12 mouse cellular contexts compared by ENCODE assay signal in the genomic region with DNA sequence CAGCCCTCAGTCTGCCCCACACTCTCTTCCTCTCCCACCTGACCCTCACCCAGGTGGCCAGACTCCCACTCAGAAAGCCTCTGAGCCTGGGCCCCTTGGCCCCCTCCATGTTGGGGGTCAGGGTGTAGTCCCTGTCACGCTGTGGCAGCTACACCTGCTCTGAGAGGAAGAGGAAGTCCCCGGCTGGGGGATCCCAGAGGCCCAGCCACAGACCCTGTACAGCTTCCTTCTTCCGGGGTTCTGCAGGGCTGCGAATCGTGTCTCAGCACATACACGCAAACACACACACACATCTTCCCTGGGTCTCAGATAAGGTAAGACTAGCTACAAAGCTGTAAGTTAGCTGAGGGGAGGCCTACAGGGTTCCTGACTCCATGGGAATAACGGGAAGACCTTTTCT. TPM values are rescaled to one million over a fixed set of nuclear protein-coding genes. Genes with fewer than 3 reads are reported as not detected.
DNase-seq lines count a peak whose midpoint lies in the region; ATAC-seq and TF ChIP-seq lines count a peak whose summit lies in the region.
"Had no signal": no experiment of that assay in that cellular context is flagged by ENCODE, and none has a peak within 500 bp of the region (broad histone marks: within the 10 kb centered on the region; RNA-seq: fewer than 3 reads in every experiment).

Ccdc88b (minus strand) TSS at position 181 of the 400 bp plus-strand sequence.

- TF ChIP-seq RAD21 in MEL (IDR thresholded peaks at IDR 0.05; ENCODE audit: low read depth, low read length), result no peak

- H3K9me3 ChIP-seq in intestine, postnatal 0 days (ENCODE audit: control insufficient read depth), result no peaks in the 10 kb centered on the region
- no peaks in the 10 kb centered on the region for H3K9me3 ChIP-seq in intestine, embryonic 15.5 days
- no peaks in the 10 kb centered on the region for H3K9me3 ChIP-seq in MEL (replicated peaks; ENCODE audit: insufficient read depth, low read length)

- WGBS in intestine, postnatal 0 days, result 61% methylated on average over 7 of the region's 7 CpGs
- 71% methylated on average over 7 of the region's 7 CpGs for WGBS in intestine, embryonic 15.5 days
- 57% methylated on average over 7 of the region's 7 CpGs for WGBS in lung, adult 2 months

- 0 out of 2 replicates have a peak, but pooled peaks cover 4% of the 10 kb centered on the region for H3K27me3 ChIP-seq in intestine, postnatal 0 days (replicated peaks; ENCODE audit: control insufficient read depth, insufficient read depth, low read length)
- peaks cover 3% of the 10 kb centered on the region for H3K27me3 ChIP-seq in intestine, embryonic 15.5 days (replicated peaks)
- H3K27me3 ChIP-seq in MEL (ENCODE audit: control insufficient read depth in 1 of 2, insufficient read depth in 2 of 2, low read length in 2 of 2), result no peaks in the 10 kb centered on the region
- H3K27me3 ChIP-seq: Patski had no signal

- no peaks in the 10 kb centered on the region for H3K36me3 ChIP-seq in intestine, postnatal 0 days (ENCODE audit: control insufficient read depth, insufficient read depth)
- H3K36me3 ChIP-seq in intestine, embryonic 15.5 days, result no peaks in the 10 kb centered on the region
- H3K36me3 ChIP-seq in MEL (ENCODE audit: control insufficient read depth in 1 of 2, insufficient read depth in 2 of 2, low read length in 2 of 2), result peaks cover 2 to 11% of the 10 kb centered on the region in 2 experiments; a peak in 2 of 4 replicates

- DNase-seq in MEL (ENCODE audit: low read depth, low spot score) (peak; percentile 90), adipocyte (ENCODE audit: low spot score) (no peak)
- DNase-seq in lung, adult 2 months, result no peak
- DNase-seq in spleen, postnatal 14 days (ENCODE audit: low spot score in 2 of 2), result peak; percentile 63 to 69
- DNase-seq in cerebellum, adult 18-20 months, result no peak
- DNase-seq in ovary, postnatal 10 days (ENCODE audit: low spot score), result no peak
- DNase-seq: embryo, embryonic 11 days; retina, postnatal 1 day had no signal

- H3K4me3 ChIP-seq in intestine, postnatal 0 days (ENCODE audit: low read depth, low read length), result no peak within 1 kb of the TSS
- H3K4me3 ChIP-seq in intestine, embryonic 15.5 days (replicated peaks), result no peak within 1 kb of the TSS
- peak within 1 kb of the TSS; percentile 42 to 50 for H3K4me3 ChIP-seq in MEL (ENCODE audit: control insufficient read depth in 1 of 2, insufficient read depth in 1 of 2, low read depth in 2 of 2, low read length in 2 of 2)
- H3K4me3 ChIP-seq in lung, adult 2 months (replicated peaks; ENCODE audit: extremely low read depth, low read depth, low read length), result peak within 1 kb of the TSS; percentile 50
- H3K4me3 ChIP-seq: heart, adult 2 months had no signal

- H3K4me1 ChIP-seq in intestine, postnatal 0 days (replicated peaks; ENCODE audit: control insufficient read depth, insufficient read depth, low read length), result peaks cover 8% of the 10 kb centered on the region
- peaks cover 15% of the 10 kb centered on the region for H3K4me1 ChIP-seq in intestine, embryonic 15.5 days (replicated peaks)
- H3K4me1 ChIP-seq in MEL (ENCODE audit: control insufficient read depth in 1 of 2, insufficient read depth in 2 of 2, low read length in 2 of 2), result peaks cover 7 to 8% of the 10 kb centered on the region in 2 experiments; a peak in 3 of 4 replicates
- H3K4me1 ChIP-seq in lung, adult 2 months (ENCODE audit: control insufficient read depth, insufficient read depth, low read length), result peaks cover 2% of the 10 kb centered on the region; the same call in 1 of the 2 replicates

- H3K9ac ChIP-seq in intestine, postnatal 0 days (ENCODE audit: low read depth, low read length), result no peak within 1 kb of the TSS
- no peak within 1 kb of the TSS for H3K9ac ChIP-seq in intestine, embryonic 15.5 days
- H3K9ac ChIP-seq in MEL (ENCODE audit: control insufficient read depth, low read depth, low read length, poor library complexity, severe bottlenecking), result peak within 1 kb of the TSS; percentile 58

- 0 out of 2 replicates have a peak within 1 kb of the TSS, but pooled peaks have one; percentile 6 for H3K4me2 ChIP-seq in intestine, postnatal 0 days (replicated peaks; ENCODE audit: low read depth)
- H3K4me2 ChIP-seq in intestine, embryonic 15.5 days (replicated peaks), result no peak within 1 kb of the TSS

- TF ChIP-seq CTCF in intestine, postnatal 0 days (IDR thresholded peaks at IDR 0.05; ENCODE audit: low read depth), result no peak
- no peak for TF ChIP-seq CTCF in MEL (IDR thresholded peaks at IDR 0.05 in 2 of 3, conservative IDR thresholded peaks at IDR 0.05 in 1 of 3; ENCODE audit: control insufficient read depth in 1 of 3, insufficient read depth in 1 of 3, low read depth in 2 of 3, low read length in 3 of 3, poor library complexity in 1 of 3, severe bottlenecking in 1 of 3)
- TF ChIP-seq CTCF in lung, adult 2 months (IDR thresholded peaks at IDR 0.05; ENCODE audit: insufficient read depth, low read length), result no peak

- H3K79me2 ChIP-seq in MEL (ENCODE audit: control insufficient read depth, insufficient read depth, low read length, poor library complexity), result peaks cover 9% of the 10 kb centered on the region

- no peak within 1 kb of the TSS; the same call in 1 of the 2 replicates for H3K27ac ChIP-seq in intestine, postnatal 0 days (ENCODE audit: low read depth, low read length)
- no peak within 1 kb of the TSS for H3K27ac ChIP-seq in intestine, embryonic 15.5 days
- H3K27ac ChIP-seq in MEL (ENCODE audit: control insufficient read depth, low read depth, low read length), result peak within 1 kb of the TSS; percentile 58
- H3K27ac ChIP-seq: heart, adult 2 months had no signal

- no peak for ATAC-seq in intestine, postnatal 0 days
- no peak for ATAC-seq in intestine, embryonic 15.5 days
- ATAC-seq: Patski had no signal

- peak; percentile 43 to 85; a peak in 3 of 4 replicates for TF ChIP-seq POLR2A in MEL (IDR thresholded peaks at IDR 0.05; ENCODE audit: control insufficient read depth in 1 of 2, insufficient read depth in 1 of 2, low read depth in 1 of 2, low read length in 2 of 2, poor library complexity in 1 of 2)
- no peak for TF ChIP-seq POLR2A in lung, adult 2 months (IDR thresholded peaks at IDR 0.05; ENCODE audit: borderline replicate concordance, extremely low read depth, low read depth, low read length)

- peak in 1 of 2 experiments; percentile 39; a peak in 2 of 4 replicates for TF ChIP-seq EP300 in MEL (IDR thresholded peaks at IDR 0.05; ENCODE audit: low read depth in 1 of 2, low read length in 2 of 2)

TF ChIP-seq in MEL, 35 proteins besides CTCF, POLR2A, EP300 and RAD21:
- no peak for TF ChIP-seq CHD2 (IDR thresholded peaks at IDR 0.05; ENCODE audit: low read length)
- TF ChIP-seq TCF12 (IDR thresholded peaks at IDR 0.05; ENCODE audit: low read depth, low read length), result peak; percentile 67
- peak; percentile 91 for TF ChIP-seq SIN3A (IDR thresholded peaks at IDR 0.05; ENCODE audit: low read length)
- TF ChIP-seq NRF1 (IDR thresholded peaks at IDR 0.05; ENCODE audit: insufficient read depth, low read depth, low read length, poor library complexity, severe bottlenecking), result no peak
- TF ChIP-seq RCOR1 (IDR thresholded peaks at IDR 0.05; ENCODE audit: low read depth, low read length), result peak; percentile 28; the same call in 1 of the 2 replicates
- no peak for TF ChIP-seq ZNF384 (IDR thresholded peaks at IDR 0.05; ENCODE audit: low read depth, low read length)
- no peak for TF ChIP-seq TAL1 (IDR thresholded peaks at IDR 0.05; ENCODE audit: low read length)
- TF ChIP-seq BHLHE40 (IDR thresholded peaks at IDR 0.05; ENCODE audit: borderline replicate concordance, low read depth, low read length), result no peak
- TF ChIP-seq NELFE (IDR thresholded peaks at IDR 0.05; ENCODE audit: low read depth, low read length), result peak; percentile 72
- no peak for TF ChIP-seq POLR2AphosphoS5 (IDR thresholded peaks at IDR 0.05; ENCODE audit: borderline replicate concordance, low read depth, low read length)
- TF ChIP-seq ZC3H11A (IDR thresholded peaks at IDR 0.05; ENCODE audit: low read depth, low read length), result no peak
- peak; percentile 97 for TF ChIP-seq ELF1 (IDR thresholded peaks at IDR 0.05; ENCODE audit: low read depth, low read length)
- TF ChIP-seq GATA1 (IDR thresholded peaks at IDR 0.05; ENCODE audit: low read depth, low read length), result peak; percentile 47; the same call in 1 of the 2 replicates
- peak; percentile 81 for TF ChIP-seq MAX (IDR thresholded peaks at IDR 0.05; ENCODE audit: low read length)
- no peak for TF ChIP-seq MAFK (IDR thresholded peaks at IDR 0.05; ENCODE audit: borderline replicate concordance, low read depth, low read length)
- peak; percentile 61; the same call in 1 of the 2 replicates for TF ChIP-seq ETS1 (IDR thresholded peaks at IDR 0.05; ENCODE audit: low read depth, low read length)
- TF ChIP-seq HCFC1 (IDR thresholded peaks at IDR 0.05; ENCODE audit: low read depth, low read length), result peak; percentile 80
- no peak for TF ChIP-seq USF1 (IDR thresholded peaks at IDR 0.05; ENCODE audit: low read depth, low read length)
- TF ChIP-seq JUND (IDR thresholded peaks at IDR 0.05; ENCODE audit: low read depth, low read length), result no peak
- no peak for TF ChIP-seq MYB (IDR thresholded peaks at IDR 0.05; ENCODE audit: low read depth, low read length)
- no peak for TF ChIP-seq UBTF (IDR thresholded peaks at IDR 0.05; ENCODE audit: borderline replicate concordance, insufficient read depth, low read depth, low read length)
- no peak for TF ChIP-seq GABPA (IDR thresholded peaks at IDR 0.05; ENCODE audit: low read depth, low read length)
- no peak for TF ChIP-seq E2F4 (IDR thresholded peaks at IDR 0.05; ENCODE audit: borderline replicate concordance, low read depth, low read length)
- peak; percentile 42; the same call in 1 of the 2 replicates for TF ChIP-seq ZMIZ1 (IDR thresholded peaks at IDR 0.05; ENCODE audit: low read depth, low read length)
- TF ChIP-seq MAZ (IDR thresholded peaks at IDR 0.05; ENCODE audit: low read depth, low read length), result no peak
- peak; percentile 75 for TF ChIP-seq TBP (IDR thresholded peaks at IDR 0.05; ENCODE audit: low read depth, low read length)

RNA-seq across cellular contexts. Expression of gene Ccdc88b, which starts in this region (rescaled TPM):
- polyA plus RNA-seq in intestine, postnatal 0 days (2015; fragmentation: Nextera tagmentation; extraction: Ambion mirVana), result 1.4 and 1.7 TPM in 2 replicates
- polyA plus RNA-seq in intestine, embryonic 15.5 days (2015; fragmentation: Nextera tagmentation; extraction: Ambion mirVana), result 1.4 and 1.5 TPM in 2 replicates
- 32.4 and 38.7 TPM in 2 replicates for total RNA-seq in MEL (2012; rRNA removed)
- 10 to 100 TPM in 1 of 2 experiments, not detected in 1; 59.8 TPM for polyA plus RNA-seq in MEL (2012; ENCODE audit: insufficient read depth in 1 of 2, insufficient read length in 2 of 2, low read depth in 1 of 2, low replicate concordance in 2 of 2, missing spikeins in 1 of 2)
- polyA plus RNA-seq in lung, adult 2 months (2012; rRNA removed), result 17.3 and 19.9 TPM in 2 replicates

Comparison
In these comparisons a context has a peak if more than half of its experiments do, and no peak if none do; other contexts are left out.
1. H3K4me3 ChIP-seq: peak in MEL (2 of 2) and lung, adult 2 months (single experiment); none in intestine, postnatal 0 days (single experiment) and intestine, embryonic 15.5 days (single experiment).
2. DNase-seq: peak in MEL (single experiment) and spleen, postnatal 14 days (2 of 2); none in lung, adult 2 months (single experiment), cerebellum, adult 18-20 months (0 of 2), ovary, postnatal 10 days (single experiment) and adipocyte (single experiment).